Comparison of ENCODE assay signal across 29 mouse cellular contexts in genomic region chr12:17170406-17170805, GRCm38 (mm10). TPM values are rescaled to one million over a fixed set of nuclear protein-coding genes. Genes with fewer than 3 reads are reported as not detected.
DNase-seq lines count a peak whose midpoint lies in the region; ATAC-seq and TF ChIP-seq lines count a peak whose summit lies in the region.
"Had no signal": no experiment of that assay in that cellular context is flagged by ENCODE, and none has a peak within 500 bp of the region (broad histone marks: within the 10 kb centered on the region; RNA-seq: fewer than 3 reads in every experiment).

No protein-coding gene starts in this region.

- no peak for TF ChIP-seq CTCF in liver, postnatal 0 days (IDR thresholded peaks at IDR 0.05; ENCODE audit: low read depth)

- no peaks in the 10 kb centered on the region for H3K9me3 ChIP-seq in liver, postnatal 0 days (ENCODE audit: low read length)
- H3K9me3 ChIP-seq: forebrain, embryonic 10.5 days; hindbrain, embryonic 10.5 days; intestine, embryonic 15.5 days; limb, embryonic 12.5 days had no signal

- no peak overlapping the region for H3K4me2 ChIP-seq in liver, postnatal 0 days (ENCODE audit: low read depth, low read length)
- H3K4me2 ChIP-seq: heart, embryonic 11.5 days; intestine, embryonic 15.5 days; limb, embryonic 12.5 days; liver, embryonic 11.5 days; midbrain, embryonic 11.5 days had no signal

- H3K4me3 ChIP-seq in liver, postnatal 0 days (ENCODE audit: low read depth, low read length) = no peak overlapping the region
- H3K4me3 ChIP-seq: forebrain, embryonic 10.5 days; hindbrain, embryonic 10.5 days; intestine, embryonic 15.5 days; limb, embryonic 12.5 days had no signal

- peaks cover 11% of the 10 kb centered on the region for H3K27me3 ChIP-seq in liver, postnatal 0 days (ENCODE audit: insufficient read depth, low read length)

- no peak overlapping the region for H3K9ac ChIP-seq in liver, postnatal 0 days (replicated peaks)
- H3K9ac ChIP-seq: forebrain, postnatal 0 days; intestine, embryonic 15.5 days; limb, embryonic 12.5 days had no signal

- ATAC-seq in liver, postnatal 0 days = no peak
- ATAC-seq: CD4-positive, CD25-positive, alpha-beta regulatory T cell, adult 4 months; forebrain, postnatal 0 days; hindbrain, embryonic 16.5 days; intestine, embryonic 15.5 days had no signal

- intact Hi-C loops in left cerebral cortex, postnatal 10 days (cut with DNase I) = loop anchor here (10.0 kb wide), 1 partner anchor 106 kb away; no protein-coding TSS in a partner anchor
- intact Hi-C loops in left cerebral cortex, postnatal 36 days (cut with DNase I) = loop anchor here (5.0 kb wide), 1 partner anchor 78 kb away; no protein-coding TSS in a partner anchor

- TF ChIP-seq EP300 in liver, postnatal 0 days (IDR thresholded peaks at IDR 0.05; ENCODE audit: low read depth) = no peak

- H3K27ac ChIP-seq in liver, postnatal 0 days (ENCODE audit: low read depth) = no peak overlapping the region
- H3K27ac ChIP-seq: forebrain, embryonic 10.5 days; hindbrain, embryonic 10.5 days; intestine, embryonic 15.5 days; limb, embryonic 12.5 days; stomach, postnatal 0 days had no signal

- H3K4me1 ChIP-seq in liver, postnatal 0 days (ENCODE audit: insufficient read depth) = no peaks in the 10 kb centered on the region

- WGBS in liver, postnatal 0 days (ENCODE audit: insufficient replicate concordance) = 79% methylated on average over 10 of the region's 10 CpGs

- no peaks in the 10 kb centered on the region for H3K36me3 ChIP-seq in liver, postnatal 0 days (replicated peaks; ENCODE audit: insufficient read depth, low read length)
- H3K36me3 ChIP-seq: forebrain, embryonic 10.5 days; hindbrain, embryonic 10.5 days; intestine, embryonic 15.5 days; limb, embryonic 12.5 days had no signal

- peak; percentile 50 for DNase-seq in left cerebral cortex, adult 11 months (ENCODE audit: low spot score)
- DNase-seq in left cerebral cortex, postnatal 10 days (ENCODE audit: extremely low spot score in 1 of 2, low spot score in 2 of 2) = no peak
- peak; percentile 50 to 61 for DNase-seq in frontal cortex, postnatal 25 days (ENCODE audit: low spot score in 2 of 2)
- DNase-seq in left cerebral cortex, postnatal 36 days (ENCODE audit: low spot score in 2 of 2) = peak; percentile 72 to 76
- peak; percentile 77 to 84 for DNase-seq in right cerebral cortex, postnatal 36 days (ENCODE audit: low spot score in 2 of 2)
- DNase-seq in liver, postnatal 0 days = no peak
- DNase-seq in thymus, postnatal 14 days = no peak
- DNase-seq in gastrocnemius, adult 18-20 months (ENCODE audit: low spot score) = no peak
- DNase-seq: adrenal gland, postnatal 25 days; cerebellum, adult 9-10 months; forebrain, postnatal 0 days; gastrocnemius, postnatal 10 days; kidney, adult 8-10 months; kidney, postnatal 36 days; layer of hippocampus, adult 9-11 months; lung, adult 2 months; lung, postnatal 14 days had no signal

RNA-seq across cellular contexts. Expression of gene Kcnf1, which starts 6.3 kb away (rescaled TPM):
- 100 to 1,000 TPM in 1 of 2 experiments, 10 to 100 TPM in 1; 93.6 to 105 TPM for total RNA-seq in left cerebral cortex, postnatal 10 days (2021)
- total RNA-seq in left cerebral cortex, postnatal 36 days (2021) = 100 to 1,000 TPM; 102 to 115 TPM
- polyA plus RNA-seq in liver, postnatal 0 days (2015; fragmentation: Nextera tagmentation; extraction: Ambion mirVana) = 0.14 and 0.17 TPM in 2 replicates
- total RNA-seq in gastrocnemius, adult 18-20 months (2021) = 1 to 10 TPM; 1.6 to 3.9 TPM
- total RNA-seq: megakaryocyte progenitor cell, adult 5-6 weeks; neutrophil, adult 5-6 weeks had no signal

Comparison
In these comparisons a context has a peak if more than half of its experiments do, and no peak if none do; other contexts are left out.
1. DNase-seq: peak in left cerebral cortex, adult 11 months (single experiment), frontal cortex, postnatal 25 days (2 of 2), left cerebral cortex, postnatal 36 days (2 of 2) and right cerebral cortex, postnatal 36 days (2 of 2); none in left cerebral cortex, postnatal 10 days (0 of 2), liver, postnatal 0 days (single experiment), thymus, postnatal 14 days (single experiment) and gastrocnemius, adult 18-20 months (single experiment).
2. RNA of gene Kcnf1, which starts 6.3 kb away (total RNA-seq): 102 to 115 TPM in left cerebral cortex, postnatal 36 days and 93.6 to 105 TPM in left cerebral cortex, postnatal 10 days; 1.6 to 3.9 TPM in gastrocnemius, adult 18-20 months; every median in the first group is over 10 times any median in the second.